24 mouse cellular contexts compared by ENCODE assay signal in the genomic region with DNA sequence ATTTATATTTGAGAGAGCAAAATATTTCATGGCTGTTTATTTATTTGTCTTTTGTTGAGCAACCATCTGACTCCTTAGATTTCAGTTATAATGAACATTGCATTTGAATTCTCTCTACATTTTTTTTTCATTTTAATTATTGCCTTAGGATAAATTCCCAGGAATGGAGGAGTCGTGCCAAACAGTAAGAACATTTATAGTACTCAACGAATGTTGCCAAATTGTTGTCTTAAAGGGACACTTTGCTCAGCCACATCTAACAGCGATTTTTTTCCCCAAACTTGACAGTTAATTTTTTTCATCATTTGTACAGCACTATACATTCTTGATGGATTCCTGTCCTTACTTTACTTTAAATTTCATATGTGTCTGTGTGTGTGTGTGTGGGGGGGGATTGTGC. TPM values are rescaled to one million over a fixed set of nuclear protein-coding genes. Genes with fewer than 3 reads are reported as not detected.
"Had no signal": no experiment of that assay in that cellular context is flagged by ENCODE, and none has a peak within 500 bp of the region (broad histone marks: within the 10 kb centered on the region; RNA-seq: fewer than 3 reads in every experiment).

No protein-coding gene starts in this region.

- H3K27me3 ChIP-seq: heart, embryonic 12.5 days; hindbrain, embryonic 13.5 days; hindbrain, embryonic 15.5 days; kidney, embryonic 15.5 days; limb, embryonic 13.5 days; limb, embryonic 15.5 days; liver, embryonic 12.5 days had no signal

- H3K36me3 ChIP-seq: heart, embryonic 10.5 days; heart, embryonic 12.5 days; hindbrain, embryonic 13.5 days; hindbrain, embryonic 15.5 days; kidney, embryonic 15.5 days; limb, embryonic 13.5 days; limb, embryonic 15.5 days; liver, embryonic 12.5 days had no signal

- H3K9me3 ChIP-seq: heart, embryonic 10.5 days; heart, embryonic 12.5 days; hindbrain, embryonic 13.5 days; hindbrain, embryonic 15.5 days; kidney, embryonic 15.5 days; limb, embryonic 13.5 days; limb, embryonic 15.5 days; liver, embryonic 12.5 days had no signal

- ATAC-seq: forebrain, postnatal 0 days; hindbrain, postnatal 0 days; intestine, embryonic 16.5 days; liver, embryonic 12.5 days had no signal

- H3K4me1 ChIP-seq: heart, embryonic 10.5 days; heart, embryonic 12.5 days; hindbrain, embryonic 15.5 days; kidney, embryonic 15.5 days; limb, embryonic 13.5 days; limb, embryonic 15.5 days; liver, embryonic 12.5 days had no signal

- H3K4me3 ChIP-seq: heart, embryonic 10.5 days; heart, embryonic 12.5 days; hindbrain, embryonic 13.5 days; hindbrain, embryonic 15.5 days; kidney, embryonic 15.5 days; limb, embryonic 13.5 days; limb, embryonic 15.5 days; liver, embryonic 12.5 days had no signal

- DNase-seq: forebrain, postnatal 0 days; gastrocnemius, postnatal 14 days; gastrocnemius, postnatal 36 days; heart, adult 11 months; heart, postnatal 14 days; heart, postnatal 36 days; kidney, adult 18-20 months; kidney, adult 9 months; kidney, postnatal 14 days; kidney, postnatal 36 days; layer of hippocampus, postnatal 36 days; left cerebral cortex, postnatal 4 days had no signal

- H3K9ac ChIP-seq: forebrain, postnatal 0 days; heart, embryonic 12.5 days; hindbrain, embryonic 13.5 days; hindbrain, embryonic 15.5 days; kidney, embryonic 15.5 days; limb, embryonic 13.5 days; limb, embryonic 15.5 days; liver, embryonic 12.5 days; liver, embryonic 14.5 days had no signal

- H3K27ac ChIP-seq: heart, embryonic 10.5 days; hindbrain, embryonic 13.5 days; hindbrain, embryonic 15.5 days; hindbrain, postnatal 0 days; kidney, embryonic 15.5 days; limb, embryonic 13.5 days; limb, embryonic 15.5 days; liver, embryonic 12.5 days; liver, embryonic 14.5 days had no signal

- H3K4me2 ChIP-seq: heart, embryonic 12.5 days; hindbrain, embryonic 13.5 days; hindbrain, embryonic 15.5 days; kidney, embryonic 15.5 days; limb, embryonic 13.5 days; limb, embryonic 15.5 days; liver, embryonic 12.5 days had no signal

RNA-seq across cellular contexts. Expression of gene Grb14, which starts 47.4 kb away (rescaled TPM):
- total RNA-seq: hematopoietic stem cell, adult 5-6 weeks had no signal
